Mouse (Mus musculus) CH12.LX (cell line): ENCODE measurements around the gene Trmt61a.

ENCODE experiments used
- BHLHE40 ChIP-seq: IDR thresholded peaks from 2 replicates; pipeline ENCODE4 v1.6.1; 2011; ENCODE audit warnings: mild to moderate bottlenecking, low read depth, low read length, improper control_type of control experiment
- CHD2 ChIP-seq: IDR thresholded peaks from 2 replicates; pipeline ENCODE4 v1.6.1; 2011; ENCODE audit warnings: low read length, improper control_type of control experiment
- CTCF ChIP-seq, 2 experiments: IDR thresholded peaks in 1 of 2; conservative IDR thresholded peaks in 1 of 2; 2 replicates each; pipeline ENCODE4 v1.5.1; 2011 to 2012; ENCODE audit warnings: low read depth in 2 of 2, low read length in 2 of 2, improper control_type of control experiment in 1 of 2, inconsistent platforms in 1 of 2, mild to moderate bottlenecking in 1 of 2, moderate library complexity in 1 of 2
- EP300 ChIP-seq: IDR thresholded peaks from 2 replicates; pipeline ENCODE4 v1.6.1; 2011; ENCODE audit warnings: low read length, improper control_type of control experiment
- ETS1 ChIP-seq: conservative IDR thresholded peaks from 2 replicates; pipeline ENCODE4 v1.6.1; 2012; ENCODE audit warnings: low read depth, mild to moderate bottlenecking, inconsistent platforms, low read length, improper control_type of control experiment, moderate library complexity
- JUN ChIP-seq: IDR thresholded peaks from 2 replicates; pipeline ENCODE4 v1.6.1; 2011; ENCODE audit warnings: low read depth, mild to moderate bottlenecking, low read length, improper control_type of control experiment, moderate library complexity; ENCODE audit not compliant: insufficient read depth
- NELFE ChIP-seq: IDR thresholded peaks from 2 replicates; pipeline ENCODE4 v1.6.1; 2011; ENCODE audit warnings: low read depth, low read length, improper control_type of control experiment
- POLR2A ChIP-seq: IDR thresholded peaks from 2 replicates; pipeline ENCODE4 v1.6.1; 2011; ENCODE audit warnings: low read depth, mild to moderate bottlenecking, improper control_type of control experiment, low read length
- RCOR1 ChIP-seq: conservative IDR thresholded peaks from 2 replicates; pipeline ENCODE4 v1.6.1; 2012; ENCODE audit warnings: low read depth, mild to moderate bottlenecking, inconsistent platforms, low read length, improper control_type of control experiment
- USF1 ChIP-seq: IDR thresholded peaks from 2 replicates; pipeline ENCODE4 v1.6.1; 2014; ENCODE audit warnings: low read depth, mild to moderate bottlenecking, inconsistent platforms, low read length, improper control_type of control experiment

GRCm38 (mm10) chr12:111692899-111693298 is 15.0 kb downstream of the Trmt61a start:
- TF ChIP-seq EP300 (no peak), BHLHE40 (no peak), POLR2A (no peak), CTCF (conservative IDR thresholded peaks at IDR 0.05 in 1 of 2, IDR thresholded peaks at IDR 0.05 in 1 of 2; ENCODE audit: low read depth in 2 of 2, low read length in 2 of 2) (no peak), RCOR1 (no peak), CHD2 (no peak), ETS1 (no peak), JUN (no peak), USF1 (no peak), NELFE (no peak)
